Mouse (Mus musculus): ENCODE results near the gene Ttc12. TPM values are rescaled to one million over a fixed set of nuclear protein-coding genes. Genes with fewer than 3 reads are reported as not detected.

Ttc12 gene
- polyA plus RNA-seq (2015; fragmentation: Nextera tagmentation; extraction: Ambion mirVana): 0.09 and 0.15 TPM in 2 replicates

DNA sequence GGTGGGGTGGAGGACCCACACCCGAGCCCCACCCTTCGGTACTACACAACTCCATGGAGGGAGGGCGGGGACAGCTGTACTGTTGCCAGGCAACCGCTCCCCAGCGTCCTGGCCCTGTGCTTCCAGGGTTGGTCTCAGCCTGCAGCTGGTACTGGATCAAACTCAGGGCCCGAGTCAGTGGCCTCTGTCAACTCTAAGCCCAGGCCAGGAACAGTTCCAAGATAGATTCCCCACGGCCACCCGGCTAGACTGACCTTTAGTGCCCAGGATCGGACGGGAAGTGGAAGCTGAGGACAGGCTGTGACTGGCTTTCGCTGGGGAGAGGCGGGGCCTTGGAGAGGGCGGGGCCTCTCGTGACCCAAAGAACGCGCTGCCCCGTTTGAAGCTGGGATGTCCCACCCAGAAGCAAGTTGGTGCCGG, at the start of gene Ttc12:
Ttc12 (minus strand) TSS at position 334 of the 420 bp plus-strand sequence.
- DNase-seq (peak; percentile 78), ATAC-seq (peak; percentile 86)
- Histone ChIP-seq H3K27me3 (ENCODE audit: insufficient read depth, low read length) (no peaks in the 10 kb centered on the region), H3K4me2 (ENCODE audit: low read depth, low read length) (peak within 1 kb of the TSS; percentile 88), H3K27ac (ENCODE audit: low read depth) (no peak within 1 kb of the TSS), H3K36me3 (replicated peaks; ENCODE audit: insufficient read depth, low read length) (no peaks in the 10 kb centered on the region), H3K9me3 (ENCODE audit: low read length) (no peaks in the 10 kb centered on the region), H3K9ac (replicated peaks) (peak within 1 kb of the TSS; percentile 46), H3K4me3 (ENCODE audit: low read depth, low read length) (peak within 1 kb of the TSS; percentile 59), H3K4me1 (ENCODE audit: insufficient read depth) (peaks cover 4% of the 10 kb centered on the region)
- under 1% methylated on average over 18 of the region's 18 CpGs for WGBS (ENCODE audit: insufficient replicate concordance)
- TF ChIP-seq CTCF (IDR thresholded peaks at IDR 0.05; ENCODE audit: low read depth) (no peak), EP300 (IDR thresholded peaks at IDR 0.05; ENCODE audit: low read depth) (no peak)

DNA sequence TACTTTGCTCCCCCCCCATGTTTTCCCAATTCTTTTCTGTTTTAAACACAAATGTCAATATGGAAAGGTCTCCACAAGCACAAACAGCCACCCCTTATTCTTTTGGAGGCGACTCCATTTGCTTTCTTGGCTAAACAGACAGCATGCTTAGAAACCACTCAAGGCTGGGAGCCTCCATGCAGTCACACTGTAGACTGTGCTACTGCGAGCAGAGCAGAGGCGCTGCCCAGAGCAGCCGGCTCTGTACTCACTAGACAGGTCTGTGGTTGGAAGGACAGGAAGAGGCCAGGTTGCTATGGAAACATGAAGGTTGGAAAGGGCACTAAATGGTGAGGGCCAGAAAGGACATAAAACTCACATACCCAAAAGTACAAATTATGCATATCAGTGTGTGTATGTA, 48.9 kb upstream of the Ttc12 start:
- TF ChIP-seq EP300 (IDR thresholded peaks at IDR 0.05; ENCODE audit: low read depth) (no peak), CTCF (IDR thresholded peaks at IDR 0.05; ENCODE audit: low read depth) (no peak)

DNA sequence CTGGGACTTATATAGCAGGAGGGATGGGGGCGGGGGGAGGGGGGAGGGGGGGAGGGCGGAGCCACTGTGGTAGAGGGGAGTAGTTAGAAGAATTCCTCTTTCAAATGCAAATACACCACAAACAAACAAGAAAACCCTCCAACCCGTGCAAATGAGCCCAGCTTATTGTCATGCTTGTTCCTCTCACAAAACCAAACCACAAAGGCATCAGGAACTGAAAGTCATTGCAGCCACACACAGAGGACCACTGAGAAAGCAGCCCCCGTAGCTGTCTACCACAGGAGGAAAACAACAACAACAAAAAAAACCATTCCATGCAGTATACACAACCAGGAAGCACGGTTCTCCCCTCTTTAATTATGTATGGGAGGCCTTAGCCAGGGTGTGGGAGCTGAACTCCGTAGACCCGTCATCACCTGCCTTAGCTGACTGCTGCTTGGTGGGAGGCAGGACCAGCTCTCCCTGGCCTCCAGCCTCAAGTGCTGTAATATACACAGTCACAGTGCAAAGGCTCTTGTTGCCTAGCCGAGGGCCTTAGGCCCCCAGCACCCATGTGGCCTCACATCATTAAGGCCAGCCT, 48.0 kb upstream of the Ttc12 start:
- Histone ChIP-seq H3K27me3 (ENCODE audit: insufficient read depth, low read length) (no peaks in the 10 kb centered on the region), H3K4me3 (ENCODE audit: low read depth, low read length) (no peak overlapping the region), H3K27ac (ENCODE audit: low read depth) (no peak overlapping the region), H3K36me3 (replicated peaks; ENCODE audit: insufficient read depth, low read length) (no peaks in the 10 kb centered on the region), H3K9ac (replicated peaks) (no peak overlapping the region), H3K4me2 (ENCODE audit: low read depth, low read length) (no peak overlapping the region), H3K9me3 (ENCODE audit: low read length) (no peaks in the 10 kb centered on the region), H3K4me1 (ENCODE audit: insufficient read depth) (no peaks in the 10 kb centered on the region; the same call in 1 of the 2 replicates)
- no peak for DNase-seq
- 39% methylated on average over 7 of the region's 8 CpGs for WGBS (ENCODE audit: insufficient replicate concordance)
- no peak for ATAC-seq
- no peak for TF ChIP-seq CTCF (IDR thresholded peaks at IDR 0.05; ENCODE audit: low read depth)
- no peak for TF ChIP-seq EP300 (IDR thresholded peaks at IDR 0.05; ENCODE audit: low read depth)

More for the DNA sequence above, 48.9 kb upstream of the Ttc12 start:
- H3K27me3 ChIP-seq (ENCODE audit: insufficient read depth, low read length): no peaks in the 10 kb centered on the region
- no peaks in the 10 kb centered on the region; the same call in 1 of the 2 replicates for H3K4me1 ChIP-seq (ENCODE audit: insufficient read depth)
- H3K4me2 ChIP-seq (ENCODE audit: low read depth, low read length): no peak overlapping the region
- WGBS (ENCODE audit: insufficient replicate concordance): 31% methylated on average over 4 of the region's 4 CpGs
- H3K27ac ChIP-seq (ENCODE audit: low read depth): no peak overlapping the region
- DNase-seq (no peak), ATAC-seq (no peak)
- no peaks in the 10 kb centered on the region for H3K36me3 ChIP-seq (replicated peaks; ENCODE audit: insufficient read depth, low read length)
- no peak overlapping the region for H3K4me3 ChIP-seq (ENCODE audit: low read depth, low read length)
- H3K9ac ChIP-seq (replicated peaks): no peak overlapping the region
- no peaks in the 10 kb centered on the region for H3K9me3 ChIP-seq (ENCODE audit: low read length)

DNA sequence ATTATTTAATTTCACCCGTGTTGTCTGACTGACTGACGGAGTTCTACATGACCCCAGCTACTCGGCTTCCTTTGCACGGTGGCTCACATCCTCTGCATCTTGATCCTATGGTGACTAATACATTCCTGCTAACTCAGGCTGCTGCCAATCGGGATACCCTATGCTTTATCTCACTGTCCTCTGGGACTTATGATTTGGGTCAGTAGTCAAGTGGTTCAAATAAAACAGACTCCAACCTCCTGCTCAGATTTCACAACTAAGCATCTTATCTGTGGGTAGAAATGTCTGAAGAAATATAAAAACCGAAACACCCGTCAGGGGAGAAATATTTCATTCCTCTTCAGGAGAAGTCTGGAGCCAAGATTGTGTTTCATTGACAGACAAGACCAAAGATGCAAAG, 47.4 kb upstream of the Ttc12 start:
- no peaks in the 10 kb centered on the region for H3K9me3 ChIP-seq (ENCODE audit: low read length)
- H3K4me1 ChIP-seq (ENCODE audit: insufficient read depth): no peaks in the 10 kb centered on the region; the same call in 1 of the 2 replicates
- H3K4me3 ChIP-seq (ENCODE audit: low read depth, low read length): no peak overlapping the region
- no peaks in the 10 kb centered on the region for H3K27me3 ChIP-seq (ENCODE audit: insufficient read depth, low read length)
- TF ChIP-seq CTCF (IDR thresholded peaks at IDR 0.05; ENCODE audit: low read depth) (no peak), EP300 (IDR thresholded peaks at IDR 0.05; ENCODE audit: low read depth) (no peak)
- no peak overlapping the region for H3K27ac ChIP-seq (ENCODE audit: low read depth)
- no peak for DNase-seq
- no peaks in the 10 kb centered on the region for H3K36me3 ChIP-seq (replicated peaks; ENCODE audit: insufficient read depth, low read length)
- H3K4me2 ChIP-seq (ENCODE audit: low read depth, low read length): no peak overlapping the region
- WGBS (ENCODE audit: insufficient replicate concordance): 55% methylated on average over 7 of the region's 7 CpGs
- H3K9ac ChIP-seq (replicated peaks): no peak overlapping the region
- ATAC-seq: no peak

DNA sequence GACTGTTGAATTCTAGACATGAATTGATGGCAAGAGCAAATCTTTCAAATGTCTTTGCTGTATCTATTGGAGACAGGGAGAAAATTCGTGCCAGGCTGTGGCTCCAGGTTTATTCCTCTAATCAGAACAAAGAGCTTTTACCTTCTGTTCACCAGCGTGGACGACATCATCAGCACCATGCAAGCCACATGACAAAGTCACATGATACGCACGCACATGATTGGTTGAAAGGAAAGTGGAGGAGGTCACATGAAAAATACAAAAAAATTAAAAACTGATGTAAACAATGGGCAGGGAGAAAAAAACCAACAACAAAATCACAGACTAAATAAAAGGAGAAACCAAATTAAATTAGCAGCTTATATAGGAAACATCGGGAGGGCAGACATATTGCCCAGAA, 45.8 kb upstream of the Ttc12 start:
- Histone ChIP-seq H3K4me3 (ENCODE audit: low read depth, low read length) (no peak overlapping the region), H3K9me3 (ENCODE audit: low read length) (no peaks in the 10 kb centered on the region), H3K4me2 (ENCODE audit: low read depth, low read length) (no peak overlapping the region), H3K27me3 (ENCODE audit: insufficient read depth, low read length) (no peaks in the 10 kb centered on the region), H3K27ac (ENCODE audit: low read depth) (no peak overlapping the region), H3K9ac (replicated peaks) (no peak overlapping the region), H3K36me3 (replicated peaks; ENCODE audit: insufficient read depth, low read length) (no peaks in the 10 kb centered on the region), H3K4me1 (ENCODE audit: insufficient read depth) (no peaks in the 10 kb centered on the region; the same call in 1 of the 2 replicates)
- ATAC-seq: no peak
- TF ChIP-seq EP300 (IDR thresholded peaks at IDR 0.05; ENCODE audit: low read depth) (no peak), CTCF (IDR thresholded peaks at IDR 0.05; ENCODE audit: low read depth) (no peak)
- 78% methylated on average over 6 of the region's 6 CpGs for WGBS (ENCODE audit: insufficient replicate concordance)
- DNase-seq: no peak

DNA sequence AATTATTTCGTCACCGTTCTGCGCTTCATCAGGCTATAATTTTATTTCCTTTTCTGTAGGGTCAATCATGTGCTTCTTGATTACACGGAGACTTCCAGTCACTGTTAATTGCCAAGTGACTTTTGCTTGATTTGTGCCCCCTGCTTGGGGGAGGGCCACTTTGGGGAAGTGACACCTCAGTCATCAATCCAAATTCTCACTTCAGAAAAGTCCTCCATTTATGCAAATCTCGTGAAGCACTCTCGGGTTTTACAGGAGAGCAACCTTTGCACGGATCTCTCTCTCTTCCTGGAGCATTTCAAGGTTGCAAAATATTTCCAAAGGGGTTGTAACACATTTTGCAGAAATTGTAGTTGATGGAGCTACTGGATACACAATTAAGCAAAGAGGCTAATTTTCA, 45.2 kb upstream of the Ttc12 start:
- no peaks in the 10 kb centered on the region for H3K9me3 ChIP-seq (ENCODE audit: low read length)
- ATAC-seq: no peak
- no peak overlapping the region for H3K27ac ChIP-seq (ENCODE audit: low read depth)
- no peaks in the 10 kb centered on the region for H3K36me3 ChIP-seq (replicated peaks; ENCODE audit: insufficient read depth, low read length)
- no peaks in the 10 kb centered on the region for H3K27me3 ChIP-seq (ENCODE audit: insufficient read depth, low read length)
- no peak for DNase-seq
- no peak for TF ChIP-seq EP300 (IDR thresholded peaks at IDR 0.05; ENCODE audit: low read depth)
- no peak for TF ChIP-seq CTCF (IDR thresholded peaks at IDR 0.05; ENCODE audit: low read depth)
- H3K4me2 ChIP-seq (ENCODE audit: low read depth, low read length): no peak overlapping the region
- WGBS (ENCODE audit: insufficient replicate concordance): 49% methylated on average over 7 of the region's 7 CpGs
- no peaks in the 10 kb centered on the region; the same call in 1 of the 2 replicates for H3K4me1 ChIP-seq (ENCODE audit: insufficient read depth)
- no peak overlapping the region for H3K9ac ChIP-seq (replicated peaks)
- H3K4me3 ChIP-seq (ENCODE audit: low read depth, low read length): no peak overlapping the region

Data from liver, postnatal 0 days (tissue).